Mouse (Mus musculus) embryonic fibroblast, embryonic 13.5 days (primary cell): ENCODE results near the gene Tmem63b.

Experiments
- CTCF ChIP-seq: IDR thresholded peaks from 2 replicates; pipeline ENCODE4 v1.5.1; 2011; ENCODE audit warnings: mild to moderate bottlenecking, control low read depth, low read length, moderate library complexity, borderline replicate concordance; ENCODE audit not compliant: insufficient read depth
- POLR2A ChIP-seq: IDR thresholded peaks from 2 replicates; pipeline ENCODE4 v1.6.1; 2011; ENCODE audit warnings: low read depth, mild to moderate bottlenecking, control low read depth, low read length, moderate library complexity

GRCm38 (mm10) chr17:45617655-45618054 is 69.0 kb downstream of the Tmem63b start:
- TF ChIP-seq POLR2A = no peak
- no peak for TF ChIP-seq CTCF
